Mouse (Mus musculus): ENCODE measurements around the gene Adsl.
"Not testable (repeated sequence)": the region's sequence is repeated elsewhere in the genome, so short reads cannot be mapped to it uniquely, and the experiment has no call there.

Gene Adsl

DNA sequence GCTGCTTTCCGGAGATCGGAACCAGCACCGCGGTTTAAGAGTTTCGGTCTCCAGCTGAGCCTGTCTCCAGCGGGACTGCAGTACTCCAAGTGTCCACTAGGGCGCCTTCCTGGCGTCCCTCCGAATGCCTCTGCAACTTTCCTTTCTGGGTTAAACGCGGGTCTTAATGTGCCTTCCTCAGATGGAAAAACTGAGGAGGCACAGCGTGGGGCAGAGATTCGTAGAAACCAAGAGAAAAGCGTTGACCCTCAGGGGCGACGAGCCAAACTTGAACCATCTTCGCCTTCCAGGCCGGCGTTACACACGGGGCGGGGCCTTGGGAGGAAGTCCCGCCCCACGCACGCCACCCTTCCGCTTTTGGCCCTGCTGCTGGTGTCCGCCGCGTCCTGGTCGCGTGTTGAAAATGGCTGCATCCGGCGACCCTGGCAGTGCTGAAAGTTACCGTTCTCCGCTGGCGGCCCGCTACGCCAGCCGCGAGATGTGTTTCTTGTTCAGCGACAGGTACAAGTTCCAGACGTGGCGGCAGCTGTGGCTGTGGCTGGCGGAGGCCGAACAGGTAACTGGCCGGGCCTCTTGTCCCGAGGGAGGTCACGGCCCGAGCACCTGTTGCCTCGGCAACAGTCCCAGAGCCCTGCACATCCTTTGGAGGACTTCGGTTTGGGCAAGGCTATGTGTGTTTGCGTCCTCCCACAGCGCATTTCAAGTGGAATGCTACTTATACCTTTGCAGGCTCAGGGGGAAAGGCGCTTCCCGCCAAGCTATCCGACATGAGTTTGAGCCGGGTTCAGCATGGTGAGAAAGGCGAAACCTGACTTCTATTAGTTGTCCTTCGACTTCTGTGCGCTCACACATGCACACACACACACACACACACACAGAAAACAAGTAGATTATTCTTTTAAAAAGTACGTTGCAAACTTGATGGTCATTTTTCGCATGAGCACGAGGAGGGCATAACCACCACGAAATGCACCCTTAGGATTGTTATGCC lies at the start of gene Adsl:
Gene Adsl, plus strand, starts transcription at position 346 of the 991 bp plus-strand sequence.
- DNase-seq: peak; percentile 98

DNA sequence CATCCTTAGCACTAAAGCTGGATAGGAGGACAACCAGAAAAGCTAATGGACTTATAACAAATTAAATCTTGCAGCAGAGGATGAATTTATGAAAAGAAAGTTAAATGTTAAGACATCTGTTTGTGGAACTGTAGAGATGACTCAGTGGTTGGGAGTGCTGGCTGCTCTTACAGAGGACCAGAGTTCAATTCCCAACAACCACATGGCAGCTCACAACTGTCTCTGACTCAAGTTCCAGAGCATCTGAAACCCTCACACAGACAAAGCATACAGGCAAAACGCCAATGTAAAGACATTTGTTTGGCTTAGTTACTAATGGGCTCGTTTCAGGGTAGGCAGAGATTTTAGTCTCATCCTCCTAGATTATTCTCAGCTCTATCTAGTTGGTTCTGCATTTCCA lies 48.5 kb upstream of the Adsl start:
- no peak for DNase-seq

DNA sequence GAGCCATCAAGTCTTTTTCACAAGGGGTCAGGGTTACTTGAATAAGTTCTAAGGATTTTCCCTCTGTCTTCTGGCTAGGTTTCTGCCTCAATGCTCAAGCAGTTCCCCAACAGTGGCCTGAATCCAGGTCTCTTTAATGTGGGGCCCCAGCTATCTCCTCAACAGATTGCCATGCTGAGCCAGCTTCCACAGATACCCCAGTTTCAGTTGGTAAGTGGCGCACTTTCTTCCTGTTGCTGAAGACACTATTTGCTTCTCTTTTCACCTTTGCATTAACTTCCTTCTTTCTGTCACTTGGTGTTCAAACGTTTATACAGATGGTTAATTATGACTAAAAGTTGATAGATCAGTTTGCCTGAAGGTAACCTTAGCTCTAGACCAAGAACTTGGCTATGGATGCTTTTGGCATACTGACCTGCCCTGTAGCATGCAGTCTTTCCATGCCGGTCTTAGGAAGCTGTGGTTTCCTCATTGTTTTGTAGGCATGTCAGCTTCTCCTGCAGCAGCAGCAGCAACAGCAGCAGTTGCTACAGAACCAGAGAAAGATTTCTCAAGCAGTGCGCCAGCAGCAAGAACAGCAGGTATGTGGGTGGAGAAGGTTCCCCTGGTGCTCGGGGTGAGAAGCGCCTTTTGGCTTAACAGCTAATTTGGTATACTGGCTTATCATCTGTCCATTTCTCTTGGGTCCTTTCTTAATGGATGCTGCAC lies 46.3 kb upstream of the Adsl start:
- DNase-seq: no peak

DNA sequence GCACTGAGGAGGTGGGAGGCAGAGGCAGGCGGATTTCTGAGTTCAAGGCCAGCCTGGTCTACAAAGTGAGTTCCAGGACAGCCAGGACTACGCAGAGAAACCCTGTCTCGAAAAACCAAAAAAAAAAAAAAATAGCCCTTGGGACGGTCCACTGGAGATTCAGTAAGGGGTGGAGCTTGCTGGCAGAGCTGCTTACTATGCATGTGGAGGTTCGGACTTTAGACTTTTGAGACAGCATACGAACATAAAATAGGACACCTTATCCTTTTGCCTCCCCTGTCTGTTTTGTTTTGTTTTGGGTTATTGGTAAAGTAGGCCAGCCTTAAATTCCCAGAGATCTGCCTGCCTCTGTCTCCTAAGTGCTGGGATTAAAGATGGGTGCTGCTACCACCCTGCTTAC lies 43.5 kb upstream of the Adsl start:
- DNase-seq: not testable (repeated sequence)

DNA sequence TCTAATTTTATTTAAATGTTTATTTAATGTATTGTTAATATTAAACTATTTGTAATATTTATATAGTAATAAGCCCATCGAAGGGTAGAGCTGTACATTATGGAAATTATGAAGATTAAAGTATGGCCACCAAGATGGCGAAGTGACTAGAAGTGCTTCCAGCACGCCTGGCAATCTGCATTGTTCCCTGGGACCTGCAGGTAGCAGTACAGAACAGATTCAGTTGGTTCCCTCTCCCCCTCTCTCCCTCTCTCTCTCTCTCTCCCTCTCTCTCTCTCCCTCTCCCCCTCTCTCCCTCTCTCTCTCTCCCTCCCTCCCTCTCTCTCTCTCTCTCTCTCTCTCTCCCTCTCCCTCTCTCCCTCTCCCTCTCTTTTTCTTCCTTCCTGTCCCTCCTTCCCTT lies 38.1 kb upstream of the Adsl start:
- DNase-seq: no peak

DNA sequence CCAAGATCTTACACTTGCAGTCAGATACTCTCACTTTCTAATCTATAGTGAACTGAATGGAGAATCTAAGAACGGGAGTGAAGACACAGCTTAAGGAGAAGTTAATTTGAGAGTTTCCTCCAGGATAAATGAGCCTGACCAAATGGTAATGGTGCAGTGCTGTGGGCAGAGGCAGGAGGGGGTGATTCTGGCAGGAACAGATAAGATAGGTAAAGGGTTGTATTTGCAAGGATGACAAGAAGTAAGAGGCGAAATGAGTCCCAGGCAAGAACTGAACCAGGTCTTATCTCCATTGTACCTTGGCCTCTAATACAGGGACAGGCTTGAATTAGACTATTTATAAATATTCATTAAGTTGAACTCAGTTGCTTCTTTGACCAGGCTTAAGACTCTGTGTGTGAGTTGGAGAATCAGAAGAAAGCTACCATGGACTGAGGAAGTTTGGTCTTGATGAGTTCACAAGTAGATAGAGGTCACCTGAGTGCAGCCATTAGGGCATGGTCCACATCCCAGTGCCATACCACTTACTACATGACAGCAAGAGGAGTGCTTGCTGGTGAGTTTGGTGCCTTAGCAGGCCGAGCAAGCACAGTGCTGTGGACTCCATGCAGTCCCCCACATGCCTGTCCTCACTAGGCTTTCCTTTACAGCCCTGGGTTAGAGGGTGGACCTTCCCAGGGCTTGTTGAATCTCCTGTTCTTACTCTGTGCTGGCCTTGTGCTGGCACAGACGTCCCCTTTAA lies 37.3 kb upstream of the Adsl start:
- peak; percentile 31 for DNase-seq

DNA sequence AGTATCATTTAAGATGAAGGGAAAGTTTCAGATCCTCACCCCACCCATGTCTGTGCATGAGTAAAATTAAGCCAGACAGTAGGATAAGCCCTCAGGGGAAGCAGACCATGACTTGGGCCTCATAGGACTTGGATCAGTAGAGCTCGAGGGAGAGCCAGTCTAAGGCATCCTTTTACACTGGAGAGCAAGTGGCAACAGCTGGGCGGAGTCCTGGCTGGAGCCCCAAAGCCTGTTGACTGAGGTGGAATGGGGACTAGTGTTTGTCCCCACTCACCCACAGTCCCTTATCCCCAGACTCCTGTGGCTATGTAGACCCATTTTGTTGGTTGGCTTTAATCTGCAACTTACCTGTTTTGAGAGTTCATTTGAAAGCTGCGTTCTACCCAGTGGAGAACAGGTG lies 36.1 kb upstream of the Adsl start:
- DNase-seq: no peak

DNA sequence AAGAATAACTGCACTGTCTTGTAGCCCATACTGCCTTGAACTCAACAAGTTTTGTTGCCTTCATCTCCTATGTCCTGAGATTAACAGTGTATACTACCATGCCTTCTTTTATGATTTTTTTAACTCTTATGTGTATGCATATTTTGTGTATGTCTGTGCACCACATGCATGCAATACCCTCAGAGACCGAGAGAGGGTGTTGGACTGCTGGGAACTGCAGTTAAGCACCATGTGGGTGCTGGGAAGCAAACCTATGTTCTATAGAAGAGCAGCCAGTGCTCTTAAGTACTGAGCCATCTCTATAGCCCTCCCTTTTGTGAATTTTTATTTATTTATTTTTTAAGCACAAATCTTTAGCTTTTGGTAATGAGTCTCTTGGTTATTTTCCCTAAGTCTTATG lies 34.5 kb upstream of the Adsl start:
- DNase-seq: no peak

DNA sequence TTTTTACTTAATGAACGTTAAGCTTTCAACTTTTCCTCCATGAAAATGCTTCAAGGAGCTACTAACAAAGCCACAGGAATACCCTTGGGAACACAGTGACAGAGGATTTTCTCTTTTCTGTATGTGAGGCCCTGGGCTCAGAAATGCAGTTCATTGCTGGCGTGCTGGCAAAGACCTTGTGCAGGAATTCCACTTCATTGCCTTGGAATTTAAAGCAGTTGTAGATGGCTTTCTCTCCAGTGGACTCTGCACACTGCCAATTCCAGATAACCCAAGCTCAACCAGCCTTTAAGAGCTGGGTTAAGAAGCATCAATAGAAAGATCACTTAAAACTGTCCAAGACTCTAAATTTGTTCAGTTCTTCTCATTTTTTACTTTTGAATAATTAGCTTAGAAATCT lies 32.4 kb upstream of the Adsl start:
- peak; percentile 83 for DNase-seq

DNA sequence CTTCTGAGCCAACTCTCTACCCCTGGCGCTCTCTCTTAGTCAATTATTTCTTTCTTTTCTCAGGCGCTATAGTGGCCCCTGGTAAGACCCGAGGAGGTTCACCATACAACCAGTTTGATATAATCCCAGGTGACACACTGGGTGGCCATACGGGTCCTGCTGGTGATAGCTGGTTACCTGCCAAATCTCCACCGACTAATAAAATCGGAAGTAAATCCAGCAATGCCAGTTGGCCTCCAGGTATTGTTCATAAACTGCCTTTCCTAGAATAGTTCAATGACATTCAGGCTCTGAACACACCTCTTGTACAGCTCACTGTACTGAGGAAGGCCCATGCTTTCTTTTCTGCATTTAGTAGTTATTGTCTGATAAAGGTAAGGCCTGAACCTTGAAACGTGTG lies 31.7 kb upstream of the Adsl start:
- DNase-seq: peak; percentile 78

DNA sequence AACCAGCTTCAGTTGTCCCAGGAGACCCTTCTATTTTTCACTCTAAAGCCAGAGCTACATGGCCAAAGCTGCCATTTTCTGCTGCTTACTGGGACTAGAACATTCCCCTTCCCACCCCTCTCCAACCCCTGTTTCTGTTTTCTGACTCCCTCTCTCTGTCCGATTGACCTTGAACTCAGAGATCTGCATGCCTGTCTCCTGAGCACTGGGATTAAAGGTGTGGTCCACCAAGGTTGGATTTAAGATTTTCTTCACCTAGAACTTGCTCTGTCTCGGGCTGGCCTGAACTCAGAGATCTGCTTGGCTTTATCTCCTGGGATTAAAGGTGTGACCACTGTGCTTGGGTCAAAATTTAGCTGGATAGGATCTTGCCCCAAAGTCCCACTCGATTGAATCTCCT lies 27.9 kb upstream of the Adsl start:
- DNase-seq: peak; percentile 58

DNA sequence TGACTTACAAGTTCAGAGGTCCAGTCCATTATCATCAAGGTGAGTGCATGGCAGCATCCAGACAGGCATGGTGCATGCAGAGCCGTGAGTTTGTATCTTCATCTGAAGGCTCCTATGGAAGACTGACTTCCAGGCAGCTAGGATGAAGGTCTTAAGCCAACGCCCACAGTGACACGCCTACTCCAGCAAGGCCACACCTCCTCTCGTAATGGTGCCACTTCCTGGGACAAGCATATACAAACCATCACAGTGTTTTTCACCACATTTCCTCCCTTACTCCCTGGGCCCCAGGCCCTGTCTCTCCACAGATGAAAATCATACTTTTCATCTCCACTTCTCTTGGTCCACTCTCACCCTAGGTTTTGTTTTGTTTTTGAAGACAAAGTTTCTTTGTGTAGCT lies 26.5 kb upstream of the Adsl start:
- DNase-seq: peak; percentile 77

DNA sequence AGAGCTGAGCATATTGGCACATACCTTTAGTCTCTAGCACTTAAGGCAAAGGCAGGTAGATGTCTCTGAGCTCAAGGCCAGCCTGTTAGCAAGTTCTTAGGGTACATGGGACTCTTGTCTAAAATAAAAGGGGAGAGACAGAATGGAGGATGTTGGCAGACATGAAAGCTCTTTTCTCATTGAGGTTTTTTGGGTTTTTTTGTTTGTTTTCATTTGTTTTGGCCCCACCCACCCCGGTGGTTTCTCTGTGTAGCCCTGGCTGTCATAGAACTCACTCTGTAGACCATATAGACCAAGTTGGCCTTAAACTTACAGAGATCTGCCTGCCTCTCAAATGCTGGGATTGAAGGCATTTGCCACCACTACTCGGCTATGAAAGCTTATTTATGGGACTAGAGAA lies 24.1 kb upstream of the Adsl start:
- peak; percentile 55 for DNase-seq

DNA sequence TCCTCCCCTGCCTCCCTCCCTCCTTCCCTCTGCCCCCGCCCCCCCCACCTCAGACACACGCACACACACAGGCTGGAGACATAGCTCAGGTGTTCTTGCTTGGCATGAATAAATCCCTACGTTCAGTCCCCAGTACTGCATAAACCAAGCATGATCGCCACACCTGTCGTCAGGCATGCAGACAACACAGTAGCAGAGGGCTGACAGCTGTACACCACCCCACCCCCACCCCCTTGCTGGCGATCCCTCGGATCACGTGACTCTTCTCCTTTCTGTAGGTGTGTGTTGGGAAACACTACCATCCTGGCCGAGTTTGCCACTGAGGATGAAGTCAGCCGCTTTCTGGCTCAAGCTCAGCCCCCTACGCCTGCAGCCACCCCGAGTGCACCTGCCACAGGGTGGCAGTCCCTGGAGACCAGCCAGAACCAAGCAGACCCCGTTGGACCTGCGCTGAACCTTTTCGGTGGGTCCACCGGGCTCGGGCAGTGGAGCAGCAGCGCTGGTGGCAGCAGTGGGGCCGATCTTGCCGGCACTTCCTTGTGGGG lies 19.4 kb upstream of the Adsl start:
- DNase-seq: peak; percentile 89

DNA sequence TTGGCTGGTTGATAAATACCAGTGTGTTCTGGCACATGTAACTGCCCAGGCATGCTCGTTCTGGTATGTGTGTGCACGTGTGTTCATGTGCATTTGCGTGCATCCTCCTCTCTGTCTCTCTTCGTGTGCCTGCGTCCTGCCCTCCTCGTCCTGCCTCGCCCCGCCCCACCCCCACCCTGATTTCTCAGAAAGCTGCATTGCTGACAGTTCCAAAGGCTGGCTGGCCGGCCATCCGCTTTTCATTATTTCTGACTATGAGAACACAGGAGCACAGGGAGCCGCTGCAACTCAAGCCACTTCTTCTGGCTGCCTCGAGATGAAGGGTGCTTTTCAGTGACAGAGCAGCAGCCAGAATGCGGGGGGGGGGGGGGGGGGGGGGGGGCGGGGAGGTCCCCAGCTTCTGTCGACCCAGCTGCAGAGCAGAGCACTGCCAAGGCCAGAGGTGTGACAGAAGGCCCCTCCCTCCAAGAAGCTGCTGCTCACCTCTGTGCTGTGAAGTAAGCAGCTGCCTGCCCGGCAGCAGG lies 18.2 kb upstream of the Adsl start:
- peak; percentile 86 for DNase-seq

DNA sequence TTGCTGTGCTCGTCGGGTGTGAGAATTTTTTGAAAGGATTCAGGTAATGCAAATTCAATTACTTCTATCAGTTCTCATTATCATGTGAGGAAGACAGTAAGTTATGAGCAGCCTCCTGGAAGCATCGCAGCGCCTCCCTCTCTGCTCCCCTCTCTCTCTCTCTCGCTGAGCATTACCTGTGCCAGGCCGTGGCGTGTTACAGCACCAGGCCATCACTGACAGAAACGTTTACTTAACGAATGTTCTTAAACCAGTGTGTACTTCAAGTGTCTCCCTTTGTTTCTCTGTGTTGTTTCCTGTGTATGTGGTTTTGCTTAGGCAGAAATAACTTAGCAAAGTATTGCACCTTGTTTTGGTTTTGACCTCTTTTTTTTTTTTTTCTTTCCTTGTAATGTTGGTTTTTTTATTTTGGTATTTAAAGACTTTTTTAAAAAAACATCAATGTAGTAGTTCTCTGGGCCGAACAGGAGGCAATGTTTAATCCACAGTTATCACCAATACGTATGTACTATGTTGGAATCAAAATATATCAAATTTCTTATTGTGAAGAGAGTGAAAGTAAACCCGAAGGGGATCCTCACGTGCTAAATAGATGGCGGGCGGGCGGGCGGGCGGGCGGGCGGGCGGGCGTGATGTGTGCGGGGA lies 17.5 kb upstream of the Adsl start:
- DNase-seq: not testable (repeated sequence)

DNA sequence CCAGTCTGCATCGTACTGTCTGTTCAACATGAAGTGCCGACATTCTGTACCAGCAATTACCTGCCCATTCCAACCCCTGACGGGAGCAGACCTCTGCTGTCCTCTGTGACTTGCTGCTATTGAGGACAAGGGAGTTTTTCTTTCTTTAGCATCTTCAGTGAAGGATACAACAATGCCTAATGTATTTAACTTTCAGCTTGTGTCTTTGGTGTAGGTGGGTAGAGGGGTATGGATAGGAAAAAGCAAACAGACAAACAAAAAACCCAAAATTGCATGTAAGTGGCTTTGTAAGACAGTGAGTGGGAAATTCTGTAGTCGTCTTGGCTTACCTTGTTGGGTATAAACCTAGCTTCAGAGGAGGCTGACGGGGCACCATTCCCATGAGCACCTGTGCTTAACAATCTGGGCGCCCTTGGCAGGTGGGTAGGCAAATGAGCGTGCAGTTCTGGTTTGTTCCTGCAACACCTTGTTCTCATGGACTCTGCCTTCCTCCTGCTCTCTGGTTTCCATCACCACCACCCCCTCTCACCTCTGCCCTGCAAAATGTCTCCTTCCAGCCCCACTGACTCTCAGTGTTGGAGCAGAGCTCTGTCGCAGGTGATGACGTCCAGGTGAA lies 16.8 kb upstream of the Adsl start:
- peak; percentile 24 for DNase-seq

DNA sequence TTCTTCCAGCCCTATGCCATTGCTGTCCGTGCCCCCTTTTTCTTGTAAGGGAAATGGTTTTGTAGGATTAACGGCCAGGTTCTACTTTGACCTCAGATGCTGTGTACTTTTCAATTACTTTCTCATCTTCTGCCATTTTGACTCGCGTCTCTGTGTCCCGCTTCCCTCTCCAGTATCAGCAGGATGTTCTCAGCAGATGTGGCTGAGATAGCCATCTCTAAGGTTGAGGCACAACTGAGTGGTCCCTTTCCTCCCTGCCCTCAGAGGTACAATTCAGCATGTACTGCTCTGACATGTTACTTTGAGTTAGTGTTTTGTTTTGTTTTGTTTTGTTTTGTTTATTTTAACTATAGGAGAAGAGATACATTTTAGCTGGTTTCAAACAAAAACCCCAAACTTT lies 13.4 kb upstream of the Adsl start:
- no peak for DNase-seq

DNA sequence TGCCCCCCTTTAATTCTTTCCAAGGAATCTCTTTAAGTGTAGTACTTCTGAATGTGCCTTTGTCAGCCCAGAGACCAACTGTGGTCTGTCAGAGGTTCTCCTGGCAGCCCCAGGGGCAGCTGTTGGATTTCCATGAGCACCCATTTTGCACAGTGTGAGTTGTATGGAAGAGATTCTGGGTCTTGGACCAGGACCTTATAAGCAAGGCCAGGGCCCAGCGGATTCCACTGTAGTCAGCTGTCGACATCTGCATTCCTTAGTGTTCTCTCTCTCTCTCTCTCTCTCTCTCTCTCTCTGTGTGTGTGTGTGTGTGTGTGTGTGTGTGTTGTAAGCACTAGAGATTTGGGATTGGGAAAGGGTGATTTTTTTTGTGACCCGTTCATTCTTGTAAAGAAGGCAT lies 11.6 kb upstream of the Adsl start:
- peak; percentile 90 for DNase-seq

DNA sequence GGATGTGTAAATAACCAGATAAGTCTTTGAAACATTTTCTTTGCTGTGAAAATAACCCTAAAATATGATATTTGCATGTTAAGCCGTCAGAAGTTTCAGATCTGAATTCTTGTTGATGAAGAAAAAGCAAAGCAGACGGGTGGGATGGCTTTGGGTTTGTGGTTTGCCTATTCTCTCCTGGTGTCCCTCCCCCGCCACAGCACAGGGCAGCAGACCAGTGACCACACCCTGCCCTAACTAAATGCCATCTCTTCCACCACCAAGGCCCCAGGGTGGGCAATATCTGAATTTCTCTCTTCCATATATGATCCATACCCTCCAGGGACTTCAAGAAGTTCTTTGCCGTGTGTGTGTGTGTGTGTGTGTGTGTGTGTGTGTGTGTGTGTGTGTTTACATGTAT lies 9.7 kb upstream of the Adsl start:
- DNase-seq: peak; percentile 73

DNA sequence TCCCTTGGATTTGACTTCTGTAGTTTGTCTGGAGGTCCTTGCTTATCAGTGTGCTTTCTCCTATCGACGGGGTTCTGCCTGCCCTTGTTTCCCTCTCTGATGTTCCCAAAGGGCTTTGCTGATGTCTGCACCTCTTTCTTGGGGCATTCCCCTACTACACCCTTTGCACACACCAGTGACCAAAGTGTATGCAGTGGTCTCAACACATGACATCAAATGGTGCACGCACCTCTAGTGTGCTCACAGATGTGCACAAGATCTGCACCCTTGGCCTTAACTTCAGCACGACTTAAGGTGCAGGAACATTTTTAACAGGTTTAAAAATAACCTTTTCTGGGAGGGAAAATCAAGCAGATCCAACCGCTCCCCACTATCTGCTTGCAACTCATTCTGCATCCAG lies 8.9 kb upstream of the Adsl start:
- peak; percentile 67 for DNase-seq

Measured in heart, adult 11 months (tissue).